Mouse (Mus musculus) spleen, adult 18-20 months (tissue): ENCODE results near the gene Alkbh3.
A peak's percentile ranks its signal among the peaks of the same experiment; 100 is the strongest.

ENCODE experiments used
- DNase-seq, 2 experiments: peaks; one replicate each; pipeline ENCODE4 v3.0.0; 2022; ENCODE audit warnings: mixed read lengths in 2 of 2

The Alkbh3 gene

GRCm38 (mm10) chr2:93992810-93993209 lies 17.8 kb downstream of the Alkbh3 start:
- DNase-seq: no peak

GRCm38 (mm10) chr2:93992259-93992658 lies 18.3 kb downstream of the Alkbh3 start:
- no peak for DNase-seq

- DNase-seq: no peak
Observed at GRCm38 (mm10) chr2:93991336-93991735, 19.3 kb downstream of the Alkbh3 start.

- no peak for DNase-seq
Observed at GRCm38 (mm10) chr2:93988440-93988839, 22.2 kb downstream of the Alkbh3 start.

- DNase-seq: no peak
Observed at GRCm38 (mm10) chr2:93982457-93983235, 28.0 kb downstream of the Alkbh3 start.

DNA sequence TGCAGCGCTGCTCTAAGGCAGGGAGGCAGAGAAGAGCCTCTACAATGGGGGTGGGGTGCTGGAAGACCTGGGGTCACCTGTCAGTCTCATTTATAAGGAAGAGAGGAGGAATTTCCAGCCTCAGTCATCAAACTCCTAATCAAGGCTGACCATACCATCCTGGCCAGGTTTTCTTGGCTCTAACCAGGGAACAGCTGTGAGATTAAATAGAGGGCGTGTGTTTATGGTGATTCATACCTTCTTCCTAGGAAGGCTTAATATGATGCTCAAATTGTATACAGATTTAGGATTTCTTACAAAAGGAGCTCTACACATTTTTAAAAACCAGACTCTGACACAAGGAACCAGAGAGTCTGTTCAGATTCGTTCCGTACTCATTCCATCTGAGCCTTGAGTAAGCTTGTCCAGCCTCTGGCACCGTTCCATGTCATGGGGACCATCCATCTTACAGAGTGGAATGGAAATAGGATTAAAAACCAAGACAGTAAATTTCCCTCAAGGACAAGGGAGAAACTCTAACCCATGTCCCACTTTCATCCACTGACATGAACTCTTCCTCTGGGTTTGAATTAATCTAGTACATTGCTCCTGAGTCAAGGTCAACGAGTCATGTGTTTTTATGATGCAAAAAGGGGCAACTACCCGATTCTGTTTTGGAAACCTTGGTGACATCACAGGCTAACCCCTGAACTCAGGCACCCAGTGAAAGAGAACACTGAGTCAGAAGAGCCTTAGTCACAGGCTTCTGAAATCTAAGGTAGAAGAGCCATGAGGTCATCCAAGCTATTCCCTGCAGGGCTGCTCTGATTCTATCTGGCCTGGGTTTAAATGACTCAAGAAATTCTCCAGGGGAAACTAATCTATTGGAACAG lies 31.1 kb downstream of the Alkbh3 start:
- DNase-seq: no peak

- peak; percentile 32 to 56 for DNase-seq
Observed at GRCm38 (mm10) chr2:93976436-93977252, 34.0 kb downstream of the Alkbh3 start.

DNA sequence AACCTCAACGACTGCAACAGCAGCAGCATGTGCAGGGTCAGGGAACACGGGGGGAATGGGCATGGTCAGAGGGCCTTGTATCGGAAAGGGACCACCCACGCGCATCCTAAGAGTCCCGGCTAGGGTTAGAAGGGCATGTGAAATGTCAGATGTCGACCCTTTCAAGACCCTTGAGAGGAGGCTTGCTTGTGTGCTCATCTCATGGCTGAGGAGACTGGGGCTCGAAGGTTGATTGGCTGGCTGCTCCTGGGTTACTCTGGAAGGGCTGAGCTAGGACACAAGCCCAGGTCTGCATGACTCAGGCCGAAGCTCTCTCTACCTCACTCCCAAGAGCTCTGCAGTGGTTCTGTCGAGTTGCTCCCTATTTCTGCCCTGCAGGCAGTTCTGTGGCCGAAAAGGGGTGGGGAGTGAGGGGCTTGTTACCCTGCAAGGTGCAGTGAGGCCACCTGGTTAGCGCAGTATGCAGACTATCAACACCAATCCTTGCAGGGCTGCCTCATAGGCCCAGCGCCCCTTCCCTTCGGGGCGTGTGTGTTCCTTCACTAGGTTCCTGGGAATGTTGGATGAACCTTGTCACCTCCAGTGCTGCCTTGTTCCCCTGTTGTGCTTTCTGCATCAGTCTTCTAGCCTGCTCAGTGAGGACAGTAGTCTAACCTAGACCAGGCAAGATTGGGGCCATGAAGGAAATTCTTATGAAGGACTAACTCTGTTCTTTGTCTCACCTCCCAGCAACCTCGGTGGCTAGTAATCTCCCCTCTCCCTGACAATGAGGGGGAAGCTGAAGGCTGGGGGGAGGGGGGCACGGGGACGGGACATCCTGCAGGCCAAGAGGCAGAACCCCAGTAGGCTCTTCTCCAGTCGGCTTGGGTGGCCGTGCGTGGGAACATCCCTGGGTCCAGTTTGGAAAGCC lies 34.8 kb downstream of the Alkbh3 start:
- DNase-seq: no peak

DNA sequence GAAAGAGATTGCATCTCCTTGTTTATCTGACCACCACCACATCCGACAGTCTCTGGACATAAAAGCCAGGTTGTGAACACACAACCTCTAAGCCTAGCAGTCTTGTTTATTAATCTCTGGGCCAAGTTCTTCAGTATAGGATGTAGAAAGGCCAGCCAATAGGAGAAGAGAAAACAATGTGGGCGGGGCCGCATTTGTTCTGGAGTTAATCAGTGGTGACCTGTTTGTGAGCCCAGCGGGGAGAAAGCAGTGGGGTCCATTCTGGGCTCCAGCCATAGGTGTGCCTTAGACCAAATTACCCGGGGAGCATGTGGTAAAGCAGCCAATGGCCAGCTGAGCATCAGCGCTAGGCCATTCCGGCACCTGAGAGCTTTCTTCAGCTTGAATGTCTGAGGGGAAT lies 35.6 kb downstream of the Alkbh3 start:
- DNase-seq: no peak

GRCm38 (mm10) chr2:93971647-93972046 lies 39.0 kb downstream of the Alkbh3 start:
- DNase-seq: no peak

- DNase-seq: no peak
Observed at GRCm38 (mm10) chr2:93964494-93965160, 46.0 kb downstream of the Alkbh3 start.

GRCm38 (mm10) chr2:93963802-93964201 lies 46.8 kb downstream of the Alkbh3 start:
- no peak for DNase-seq

DNA sequence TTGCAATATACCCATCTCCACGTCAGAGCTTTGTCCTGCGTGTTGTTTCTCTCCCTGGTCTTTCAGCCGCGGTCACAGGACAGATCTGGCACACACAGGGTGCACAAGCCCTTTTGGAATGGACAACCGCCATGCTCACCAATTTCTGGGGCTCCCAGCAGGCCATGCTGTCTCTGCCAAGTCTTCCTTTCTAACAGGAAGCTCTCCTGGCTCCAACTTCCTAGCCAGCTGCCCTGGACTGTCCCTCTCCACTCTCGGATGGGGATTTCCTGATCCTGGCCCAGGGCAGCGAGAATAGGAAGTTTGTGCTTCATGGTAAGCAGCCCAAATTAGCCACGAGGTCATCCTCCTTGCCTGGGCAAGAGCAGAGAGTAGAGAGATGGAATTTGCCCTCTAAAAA lies 48.9 kb downstream of the Alkbh3 start:
- DNase-seq: peak in 1 of 2 experiments; percentile 10

DNA sequence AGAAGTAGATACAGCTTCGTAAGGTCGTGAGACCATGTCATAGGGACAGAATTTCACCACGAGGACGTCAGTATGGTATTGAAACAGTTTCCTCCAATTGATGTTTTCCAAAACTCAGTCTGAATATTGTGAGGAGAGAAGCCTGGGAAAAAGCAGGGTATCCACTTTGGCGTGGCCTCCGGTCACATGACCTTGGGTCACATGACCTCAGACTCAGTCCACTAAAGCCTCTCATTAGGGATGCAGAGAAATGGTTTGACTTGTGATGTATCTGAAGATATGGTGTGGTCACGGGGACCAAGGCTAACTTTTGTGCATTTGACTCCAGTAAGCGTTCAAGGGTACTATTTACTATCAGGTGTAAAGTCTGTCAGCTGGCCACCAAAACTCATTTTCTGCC lies 51.3 kb downstream of the Alkbh3 start:
- no peak for DNase-seq

DNA sequence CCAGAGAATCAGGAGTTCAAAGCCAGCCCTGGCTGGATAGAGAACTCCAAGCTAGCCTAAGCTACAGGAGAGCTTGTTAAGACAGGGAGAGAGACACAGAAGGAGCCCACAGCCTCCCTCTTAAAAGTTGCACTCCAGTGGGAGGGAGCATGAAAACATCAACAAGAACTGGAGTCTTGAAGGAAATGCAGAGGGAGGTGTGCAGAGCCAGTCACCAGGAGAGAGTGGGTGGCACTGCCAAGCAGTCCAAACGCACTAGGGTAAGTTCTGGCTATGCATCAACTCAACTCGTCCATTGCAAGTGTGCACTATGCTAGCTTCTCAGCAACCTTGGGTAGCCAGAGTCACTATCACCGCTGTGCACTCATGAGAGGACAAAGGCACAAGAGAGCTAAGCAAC lies 52.4 kb downstream of the Alkbh3 start:
- DNase-seq: no peak

DNA sequence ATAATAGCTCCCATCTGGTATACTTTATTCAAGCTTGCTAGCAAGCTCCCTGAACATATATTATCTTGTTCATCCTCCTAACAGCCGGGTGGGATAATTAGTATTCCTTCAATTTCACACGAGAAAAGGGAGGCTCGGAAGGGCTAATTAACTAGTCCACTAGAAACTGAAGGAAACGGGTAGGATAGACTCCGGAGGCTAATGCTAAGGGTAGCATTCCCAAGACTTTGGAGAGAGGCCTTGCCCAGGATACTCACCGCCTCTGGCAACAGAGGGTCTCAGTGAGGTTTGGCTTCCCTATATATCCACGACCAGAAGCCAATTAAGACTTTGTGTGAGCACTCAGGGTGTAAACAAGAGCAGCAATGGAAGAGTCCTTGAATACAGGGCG lies 52.8 kb downstream of the Alkbh3 start:
- DNase-seq: no peak

GRCm38 (mm10) chr2:93956908-93957784 lies 53.5 kb downstream of the Alkbh3 start, which contains the start of gene Gm13889:
Gm13889 (minus strand) TSS chr2:93957201.
- peak; percentile 17 to 19 for DNase-seq

GRCm38 (mm10) chr2:93956331-93956801 lies 54.2 kb downstream of the Alkbh3 start:
- no peak for DNase-seq

DNA sequence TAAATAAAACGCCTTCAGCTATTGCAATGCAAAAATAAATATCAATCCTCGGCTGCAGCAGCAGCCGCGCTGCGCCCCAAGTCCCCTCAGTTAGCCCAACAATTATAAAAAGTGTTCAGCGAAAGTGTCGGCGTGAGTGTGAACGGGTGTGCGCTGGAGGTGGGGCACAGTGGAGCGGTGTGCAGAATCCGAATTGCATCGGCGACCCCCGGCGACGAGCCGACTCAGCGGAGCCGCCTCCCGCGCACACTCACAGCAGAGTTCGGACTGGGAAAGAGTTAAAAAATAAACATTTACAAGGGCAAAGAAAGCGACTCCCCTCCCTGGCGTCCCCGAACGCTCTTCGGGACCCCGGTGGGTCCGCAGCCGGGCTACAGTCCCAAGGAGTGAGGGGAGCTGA lies 54.7 kb downstream of the Alkbh3 start:
- DNase-seq: no peak
